Mouse (Mus musculus): ENCODE results near the gene Gm2888. TPM values are rescaled to one million over a fixed set of nuclear protein-coding genes. Genes with fewer than 3 reads are reported as not detected.
A peak's percentile ranks its signal among the peaks of the same experiment; 100 is the strongest.
"Not testable (repeated sequence)": the region's sequence is repeated elsewhere in the genome, so short reads cannot be mapped to it uniquely, and the experiment has no call there.

Gm2888 gene
- not detected in 2 replicates for polyA plus RNA-seq (2015; fragmentation: Nextera tagmentation; extraction: Ambion mirVana)

- H3K27me3 ChIP-seq (replicated peaks); H3K4me3 ChIP-seq (replicated peaks); H3K27ac ChIP-seq; H3K9me3 ChIP-seq; H3K4me1 ChIP-seq; H3K9ac ChIP-seq; ATAC-seq (ENCODE audit: insufficient read depth, low FRiP score, low read depth); H3K4me2 ChIP-seq; H3K36me3 ChIP-seq: not testable (repeated sequence)
- WGBS: 75% methylated on average over 3 of the region's 3 CpGs
Observed at GRCm38 (mm10) chr14:3029702-3030101, at the start of gene Gm2888. Gm2888 (plus strand) TSS chr14:3030002.

DNA sequence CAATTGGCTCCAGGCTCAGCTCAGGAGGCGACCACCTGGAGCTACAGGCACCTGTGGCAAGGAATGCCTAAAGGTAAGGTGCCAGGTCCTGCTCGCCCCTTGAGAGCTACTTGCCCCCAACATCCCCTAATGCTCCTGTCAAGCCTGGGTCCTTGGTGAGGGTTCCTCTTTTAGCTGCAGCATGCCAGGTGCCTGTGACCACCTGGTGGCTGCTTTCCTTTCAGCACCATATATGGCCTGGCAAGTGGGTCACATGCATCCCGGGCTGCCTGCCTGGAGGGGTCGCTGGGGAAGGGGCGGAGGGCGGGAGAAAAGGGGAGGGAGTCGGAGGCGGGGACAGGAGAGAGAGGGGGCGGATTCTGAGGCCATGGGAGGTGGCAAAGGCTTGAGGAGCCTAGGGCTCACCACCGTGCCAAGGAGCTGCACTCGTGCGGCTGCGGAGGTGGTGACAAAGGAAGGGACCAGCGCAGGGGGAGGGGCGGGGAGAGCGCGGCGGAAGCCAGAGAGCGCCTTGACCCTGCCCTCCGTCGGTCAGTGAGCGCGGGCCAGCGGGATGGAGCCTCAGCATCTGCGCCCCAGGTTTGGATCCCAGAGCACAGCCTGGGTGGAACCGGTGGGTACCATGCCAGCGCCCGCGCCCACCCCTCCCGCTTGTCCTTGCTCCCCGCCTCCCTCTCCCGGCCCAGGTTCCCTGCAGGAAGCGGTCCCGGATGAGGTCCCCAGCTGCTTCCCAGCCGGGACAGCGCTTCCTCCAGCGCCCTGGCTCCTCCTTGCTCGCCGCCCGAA, 19.1 kb downstream of the Gm2888 start, which contains the start of gene Gm2897:
Gene Gm2897, plus strand, starts transcription at position 559 of the 786 bp plus-strand sequence.
- not testable (repeated sequence) for H3K9ac ChIP-seq; H3K27me3 ChIP-seq (replicated peaks); H3K9me3 ChIP-seq; H3K36me3 ChIP-seq; H3K27ac ChIP-seq; ATAC-seq (ENCODE audit: insufficient read depth, low FRiP score, low read depth); H3K4me1 ChIP-seq
- H3K4me3 ChIP-seq (replicated peaks): peak within 1 kb of the TSS; percentile 47
- H3K4me2 ChIP-seq: peak within 1 kb of the TSS; percentile 84
- 3% methylated on average over 30 of the region's 40 CpGs for WGBS

- H3K27me3 ChIP-seq (replicated peaks); H3K9ac ChIP-seq; H3K36me3 ChIP-seq; H3K9me3 ChIP-seq; H3K27ac ChIP-seq; ATAC-seq (ENCODE audit: insufficient read depth, low FRiP score, low read depth); H3K4me1 ChIP-seq: not testable (repeated sequence)
- Histone ChIP-seq H3K4me3 (replicated peaks) (peak overlapping the region; percentile 47), H3K4me2 (peak overlapping the region; percentile 84)
- 1% methylated on average over 14 of the region's 20 CpGs for WGBS
Observed at GRCm38 (mm10) chr14:3049513-3049800, 19.7 kb downstream of the Gm2888 start.

- H3K27ac ChIP-seq; H3K9ac ChIP-seq; H3K4me2 ChIP-seq; H3K36me3 ChIP-seq; ATAC-seq (ENCODE audit: insufficient read depth, low FRiP score, low read depth); H3K9me3 ChIP-seq; H3K4me1 ChIP-seq; H3K27me3 ChIP-seq (replicated peaks); H3K4me3 ChIP-seq (replicated peaks): not testable (repeated sequence)
- 9% methylated on average over 7 of the region's 8 CpGs for WGBS
Observed at GRCm38 (mm10) chr14:3050087-3050486, 20.3 kb downstream of the Gm2888 start.

Other genes starting within 250 kb of the Gm2888 start
- 1.6 and 2.1 TPM in 2 replicates for gene Gm2897, start 19.3 kb downstream of the Gm2888 start, polyA plus RNA-seq (2015; fragmentation: Nextera tagmentation; extraction: Ambion mirVana)
- not detected in 2 replicates for gene Gm10340, start 104.0 kb downstream of the Gm2888 start, polyA plus RNA-seq (2015; fragmentation: Nextera tagmentation; extraction: Ambion mirVana)
- gene Gm5795, start 158.3 kb downstream of the Gm2888 start, polyA plus RNA-seq (2015; fragmentation: Nextera tagmentation; extraction: Ambion mirVana): not detected in 2 replicates
- 5.2 and 5.7 TPM in 2 replicates for gene D830030K20Rik, start 178.5 kb downstream of the Gm2888 start, polyA plus RNA-seq (2015; fragmentation: Nextera tagmentation; extraction: Ambion mirVana)

Data from stomach, embryonic 15.5 days (tissue).